Mouse (Mus musculus) gastrocnemius, postnatal 10 days (tissue): Measurements from ENCODE around the gene Slc9a1. TPM values are rescaled to one million over a fixed set of nuclear protein-coding genes. Genes with fewer than 3 reads are reported as not detected.

ENCODE experiments used
- DNase-seq: peaks from one replicate; pipeline ENCODE4 v3.0.0; 2021; ENCODE audit warnings: mixed read lengths
- total RNA-seq, 2 experiments: library from RNA; stranded (reverse); gene quantifications; 2 replicates each; pipeline ENCODE4 v1.2.3; 2021

Slc9a1 gene
- total RNA-seq, 2 experiments from 2014 or later: 17.0 to 22.7 TPM

DNA sequence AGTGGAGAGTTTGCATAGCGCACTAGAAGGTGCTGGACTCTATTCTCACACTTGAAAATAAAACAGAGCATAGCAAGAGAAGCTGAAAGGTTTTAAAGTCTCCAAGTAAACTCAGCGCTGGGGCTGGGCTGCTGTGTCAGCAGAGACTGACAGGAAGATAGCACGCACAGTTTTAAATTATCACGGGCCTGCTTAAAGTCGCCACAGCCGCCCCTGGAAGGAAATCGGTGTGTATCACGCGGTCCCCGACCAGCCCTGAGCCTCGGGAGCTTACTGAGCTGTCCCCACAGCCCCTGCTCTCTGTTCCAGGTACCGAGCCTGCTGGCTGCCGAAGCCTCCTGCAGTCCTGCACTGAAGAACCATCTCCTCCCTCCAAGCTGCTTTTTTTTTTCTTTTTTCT, 32.5 kb downstream of the Slc9a1 start:
- DNase-seq: no peak

DNA sequence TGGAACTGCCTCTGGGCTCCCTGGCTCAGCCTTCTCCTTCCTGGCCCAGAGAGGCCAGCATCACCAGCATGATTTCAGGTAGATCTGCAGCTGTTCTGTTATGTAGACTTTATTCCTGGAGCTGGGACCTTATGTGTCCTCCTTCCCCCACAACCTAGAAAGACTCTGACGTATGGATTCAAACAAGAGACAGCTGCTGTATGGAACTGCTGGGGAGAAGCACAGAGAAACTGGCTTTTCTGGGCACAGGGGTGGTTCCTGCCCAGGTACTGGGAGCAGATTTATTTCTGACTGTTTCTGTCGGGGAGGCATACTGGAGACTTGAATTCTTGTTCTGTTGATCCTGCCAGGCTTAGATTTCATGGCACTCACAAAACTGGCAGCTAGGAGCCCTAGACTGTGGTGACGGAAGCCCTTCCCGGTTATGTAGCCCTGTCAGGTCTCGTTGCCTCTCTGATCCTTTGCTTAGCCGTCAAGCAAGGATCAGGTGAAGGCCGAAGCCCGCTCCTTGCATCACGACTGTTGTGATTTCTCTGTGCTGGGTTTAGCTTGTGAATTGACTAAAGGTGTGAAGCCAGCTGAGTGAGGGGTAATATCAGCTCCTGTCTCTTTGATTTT, 34.2 kb downstream of the Slc9a1 start:
- DNase-seq: no peak

DNA sequence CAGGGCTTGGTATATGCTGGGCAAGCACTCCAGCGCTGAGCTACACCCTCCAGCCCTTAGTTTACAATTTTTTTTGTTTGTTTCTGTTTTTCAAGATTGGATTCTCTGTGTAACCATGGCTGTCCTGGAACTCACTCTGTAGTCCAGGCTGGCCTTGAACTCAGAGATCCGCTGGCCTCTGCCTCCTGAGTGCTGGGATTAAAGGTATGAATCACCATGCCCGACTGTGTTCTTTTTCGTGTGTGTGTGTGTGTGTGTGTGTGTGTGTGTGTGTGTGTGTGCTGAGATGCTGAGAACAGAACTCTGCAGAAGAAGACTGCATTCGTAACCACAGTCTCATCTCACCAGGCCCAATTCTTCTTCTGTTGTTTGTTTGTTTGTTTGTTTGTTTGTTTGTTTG, 34.8 kb downstream of the Slc9a1 start:
- no peak for DNase-seq

DNA sequence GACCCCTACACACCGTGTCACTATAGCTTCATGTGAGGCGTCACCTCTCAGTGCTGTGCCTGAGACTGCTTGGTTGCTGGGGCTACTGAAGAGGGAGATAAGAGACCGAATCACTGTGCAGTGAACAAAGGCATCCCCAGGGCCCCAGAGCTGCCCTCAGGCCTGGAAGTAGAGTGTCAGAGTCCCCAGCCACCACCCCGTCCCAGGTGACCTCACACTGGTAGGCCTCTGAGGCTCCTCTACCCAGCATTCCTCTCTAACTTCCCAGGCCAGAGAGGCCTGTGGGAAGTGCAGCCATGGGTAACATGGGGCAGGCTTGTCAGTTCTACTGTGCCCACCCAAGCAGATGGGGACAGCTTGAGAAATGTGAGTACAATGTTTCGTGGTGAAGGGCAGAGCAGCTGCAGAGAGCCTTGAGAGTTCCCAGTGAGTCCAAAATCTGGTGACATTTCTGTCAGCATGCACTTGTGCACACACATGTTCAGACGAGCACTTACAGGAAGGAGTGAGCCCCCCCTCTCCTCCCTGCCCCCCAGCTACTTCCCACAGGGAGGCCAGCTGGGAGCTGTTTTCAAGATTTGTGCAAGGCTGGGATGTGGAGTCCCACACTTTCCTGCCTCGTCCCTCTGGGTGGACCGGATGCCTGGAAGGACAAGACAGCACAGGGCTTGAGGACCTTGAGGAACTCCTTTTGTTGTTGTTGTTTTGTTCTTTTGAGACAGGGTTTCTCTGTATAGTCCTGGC, 37.0 kb downstream of the Slc9a1 start:
- DNase-seq: no peak

DNA sequence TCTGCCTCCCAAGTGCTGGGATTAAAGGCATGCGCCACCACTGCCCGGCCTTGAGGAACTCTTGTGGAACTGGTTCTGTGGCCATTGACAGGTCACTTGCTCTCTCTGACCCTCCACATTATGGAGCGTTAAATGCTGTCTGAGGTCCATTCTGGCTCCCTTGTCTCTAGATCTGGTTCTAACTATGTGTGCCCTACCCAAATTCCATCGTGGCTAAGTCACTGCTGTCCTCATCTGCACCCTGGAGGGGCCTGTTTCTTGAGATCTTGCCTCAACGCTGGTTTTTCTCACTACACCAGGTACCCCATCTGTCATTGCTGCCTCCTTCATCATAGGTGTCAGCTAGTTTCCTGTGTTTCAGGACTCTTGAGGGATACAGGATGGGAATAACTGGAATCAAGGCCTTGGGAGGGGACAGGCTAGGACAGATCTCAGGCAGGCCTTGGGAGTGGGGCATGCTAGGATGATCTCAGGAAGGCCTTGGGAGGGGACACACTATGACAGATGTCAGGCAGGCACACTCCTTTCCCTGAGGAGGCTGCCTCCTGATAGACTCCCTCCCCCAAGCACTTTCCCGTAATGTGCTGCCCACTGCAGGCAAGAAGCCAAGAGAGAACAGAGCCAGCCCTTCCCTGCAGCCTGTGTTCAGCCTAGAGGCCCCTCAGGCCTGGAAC, 37.7 kb downstream of the Slc9a1 start:
- no peak for DNase-seq

DNA sequence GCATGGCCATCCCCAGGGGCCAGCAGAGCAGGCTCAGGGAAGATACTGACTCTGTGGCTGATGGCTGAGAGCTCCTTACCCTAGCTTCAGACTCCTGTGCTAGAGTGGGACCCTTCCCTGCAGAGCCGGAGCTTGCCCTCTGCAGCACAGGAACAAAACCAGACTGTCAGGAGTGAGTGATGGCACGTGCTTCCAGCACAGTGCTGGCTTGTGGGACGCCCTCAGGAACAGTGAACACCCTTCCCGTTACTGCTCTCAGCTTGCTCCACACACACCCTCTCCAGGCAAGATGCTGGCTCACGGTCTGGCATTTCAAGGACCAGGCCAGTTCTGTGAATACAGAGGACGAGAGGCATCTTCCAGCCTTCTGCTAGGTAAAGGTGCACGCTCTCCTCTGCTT, 38.5 kb downstream of the Slc9a1 start:
- no peak for DNase-seq

DNA sequence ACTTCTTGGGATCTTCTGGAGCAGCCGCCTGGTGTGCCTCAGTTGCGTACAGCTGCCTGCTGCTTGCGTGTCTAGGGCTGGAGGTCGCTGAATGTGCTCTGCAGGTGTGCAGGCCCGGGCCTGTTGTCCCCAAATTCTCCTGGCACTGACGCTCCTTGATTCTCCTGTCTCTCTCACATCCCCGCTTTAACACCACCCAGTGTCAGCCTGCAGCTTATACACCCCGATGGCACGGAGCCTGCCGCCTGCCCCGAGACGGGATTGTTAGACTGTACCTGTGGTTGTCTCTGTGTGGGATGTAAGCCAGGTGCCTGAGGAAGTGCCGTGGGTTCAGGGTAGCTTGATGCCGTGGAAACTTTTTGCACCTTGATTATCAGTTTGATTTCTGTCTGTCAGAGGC, 41.5 kb downstream of the Slc9a1 start:
- no peak for DNase-seq

DNA sequence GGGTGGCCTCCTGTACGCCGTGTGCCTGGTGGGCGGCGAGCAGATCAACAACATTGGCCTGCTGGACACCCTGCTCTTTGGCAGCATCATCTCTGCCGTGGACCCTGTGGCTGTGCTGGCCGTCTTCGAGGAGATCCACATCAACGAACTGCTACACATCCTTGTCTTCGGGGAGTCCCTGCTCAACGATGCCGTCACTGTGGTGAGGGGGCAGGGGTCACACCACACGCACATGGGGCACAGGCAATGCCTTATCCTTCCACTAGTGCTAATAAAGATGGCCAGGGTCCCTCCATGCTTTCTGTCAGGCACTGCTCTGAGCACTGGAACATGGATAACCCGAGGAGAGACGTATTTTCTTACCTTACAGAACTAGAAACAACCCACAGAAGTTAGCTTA, 42.6 kb downstream of the Slc9a1 start:
- DNase-seq: no peak

DNA sequence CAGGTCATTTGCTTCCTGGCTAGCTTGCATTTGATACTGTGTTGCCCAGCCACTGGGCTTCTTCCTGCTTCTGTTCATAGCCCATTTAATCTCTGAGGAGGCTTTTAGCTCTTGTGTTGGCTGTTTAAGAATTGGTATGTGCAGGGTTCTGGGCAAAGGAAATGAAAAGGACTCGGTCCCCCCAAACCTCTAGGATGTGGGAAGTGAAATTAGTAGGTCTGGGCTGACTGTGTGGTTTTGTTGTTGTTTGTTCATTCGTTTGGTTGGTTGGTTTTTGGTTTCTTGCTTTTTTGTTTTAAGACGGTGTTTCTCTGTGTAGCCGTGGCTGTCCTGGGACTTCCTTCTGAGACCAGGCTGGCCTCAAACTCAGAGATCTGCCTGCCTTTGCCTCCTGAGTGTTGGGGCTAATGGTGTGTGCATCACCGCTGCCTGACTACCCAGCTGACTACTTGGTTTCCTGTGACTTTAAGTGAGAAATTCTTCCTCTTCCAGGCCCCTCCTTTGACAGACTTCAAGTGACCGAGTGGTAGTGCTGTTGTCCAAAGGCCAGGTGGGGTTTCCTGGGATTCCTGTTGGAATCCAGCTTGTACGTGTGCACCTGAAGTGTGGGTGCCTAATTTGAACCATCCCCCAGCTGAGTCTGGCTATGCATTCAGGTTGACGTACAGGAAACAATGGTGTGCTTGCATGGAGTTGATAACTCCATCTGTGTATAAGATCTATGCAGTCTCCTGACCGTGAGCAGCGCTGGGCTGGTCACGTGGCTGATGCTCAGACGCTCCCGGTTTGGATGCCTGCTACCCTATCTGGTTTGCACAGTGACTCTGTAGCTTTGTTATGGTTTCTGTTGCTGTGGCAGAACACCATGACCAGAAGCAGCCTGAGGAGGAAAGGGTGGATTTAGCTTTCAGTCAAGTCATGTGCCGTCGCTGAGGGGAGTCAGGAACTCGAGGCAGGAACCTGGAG, 43.4 kb downstream of the Slc9a1 start:
- no peak for DNase-seq

DNA sequence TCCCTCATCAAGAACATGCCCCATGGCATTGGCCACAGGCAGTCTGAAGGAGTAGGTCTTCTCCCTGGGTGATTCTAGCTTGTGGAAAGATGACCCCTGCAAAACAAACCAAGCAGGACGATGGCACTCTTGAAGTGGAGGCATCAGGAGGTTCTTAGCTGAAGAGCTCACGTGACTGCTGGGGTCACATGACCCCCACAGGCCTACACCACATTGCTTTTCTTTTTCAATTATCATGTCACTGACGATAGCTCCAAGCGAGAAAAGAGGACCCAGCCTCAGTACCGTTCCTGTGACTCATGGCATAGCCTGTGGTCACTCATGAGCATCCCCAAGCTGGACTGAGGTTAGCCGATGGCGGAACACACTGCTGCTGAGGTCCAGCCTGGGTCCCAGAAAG, 44.1 kb downstream of the Slc9a1 start:
- DNase-seq: no peak

DNA sequence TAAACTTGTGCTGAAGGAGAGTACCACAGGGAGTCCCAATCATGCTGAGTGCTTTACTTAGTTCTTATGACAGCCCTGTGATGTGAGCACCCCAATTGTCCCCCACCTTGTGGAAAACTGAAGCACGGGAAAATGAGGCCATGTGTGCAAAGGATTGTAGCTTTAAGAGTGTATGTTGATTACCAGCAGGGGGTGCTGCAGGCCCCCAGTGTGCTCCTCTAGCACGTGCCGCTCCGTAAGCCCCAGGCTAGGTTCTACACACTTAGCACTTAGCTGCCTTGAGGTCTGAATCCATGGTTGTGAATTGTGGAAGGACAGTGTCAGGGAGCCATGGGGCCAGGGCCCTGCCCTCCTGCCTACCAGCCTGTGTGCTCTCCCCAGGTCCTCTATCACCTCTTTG, 45.4 kb downstream of the Slc9a1 start:
- no peak for DNase-seq

DNA sequence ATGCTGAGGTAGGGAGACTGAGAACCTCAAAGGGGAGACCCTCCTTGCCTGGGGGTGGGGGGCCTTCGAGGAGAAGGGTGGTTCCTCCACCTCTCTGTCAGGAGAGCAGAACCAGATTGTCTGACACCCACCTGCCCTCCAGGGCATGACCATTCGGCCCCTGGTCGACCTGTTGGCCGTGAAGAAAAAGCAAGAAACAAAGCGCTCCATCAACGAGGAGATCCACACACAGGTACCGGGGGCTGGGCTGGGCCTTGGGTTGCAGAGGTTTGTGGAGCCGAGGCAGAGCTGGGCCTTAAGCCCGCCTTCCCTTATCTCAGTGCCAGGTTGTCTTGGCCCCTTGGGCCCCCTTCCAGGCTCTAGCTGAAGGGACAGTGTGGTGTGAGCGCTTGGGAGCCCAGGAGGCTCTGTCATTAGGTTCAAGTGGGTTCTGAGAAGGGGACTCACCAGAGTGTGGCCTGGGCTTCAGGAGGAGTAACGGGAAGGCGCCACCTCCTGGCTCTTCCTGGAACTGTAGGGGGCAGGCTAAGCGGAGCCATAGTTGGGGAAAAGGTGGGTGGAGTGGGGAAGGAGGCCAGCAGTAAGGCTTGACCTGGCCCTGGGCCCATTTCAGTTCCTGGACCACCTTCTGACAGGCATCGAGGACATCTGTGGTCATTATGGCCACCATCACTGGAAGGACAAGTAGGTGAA, 50.0 kb downstream of the Slc9a1 start:
- peak; percentile 85 for DNase-seq

DNA sequence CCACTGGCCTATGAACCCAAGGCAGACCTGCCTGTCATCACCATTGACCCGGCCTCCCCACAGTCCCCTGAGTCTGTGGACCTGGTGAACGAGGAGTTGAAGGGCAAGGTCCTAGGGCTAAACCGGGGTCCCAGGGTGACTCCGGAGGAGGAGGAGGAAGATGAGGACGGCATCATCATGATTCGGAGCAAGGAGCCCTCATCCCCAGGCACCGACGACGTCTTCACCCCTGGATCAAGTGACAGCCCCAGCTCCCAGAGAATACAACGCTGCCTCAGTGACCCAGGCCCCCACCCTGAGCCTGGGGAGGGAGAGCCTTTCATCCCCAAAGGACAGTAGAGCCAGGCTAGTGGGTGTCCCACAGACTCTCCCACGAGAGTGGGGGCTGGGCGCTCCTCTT, 52.5 kb downstream of the Slc9a1 start:
- DNase-seq: no peak

DNA sequence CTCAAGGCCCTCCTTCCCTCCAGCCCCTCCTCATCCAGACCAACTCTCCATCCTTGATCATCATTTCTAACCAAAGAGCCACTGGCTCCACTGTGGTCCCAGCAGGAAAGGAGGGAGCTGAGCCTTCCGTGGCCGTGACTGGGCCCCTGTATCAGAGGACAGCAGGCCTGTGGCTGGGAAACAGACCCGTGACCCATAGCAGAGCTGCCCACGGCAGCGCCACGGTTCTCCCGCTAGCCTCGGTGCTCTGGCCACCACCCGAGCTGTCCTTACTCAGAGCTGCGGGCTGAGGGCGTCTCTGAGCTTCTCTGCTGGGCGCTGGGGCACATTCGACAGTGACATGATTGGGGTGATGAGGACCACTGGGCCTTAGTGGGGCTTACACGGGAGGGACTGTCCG, 53.1 kb downstream of the Slc9a1 start:
- no peak for DNase-seq

DNA sequence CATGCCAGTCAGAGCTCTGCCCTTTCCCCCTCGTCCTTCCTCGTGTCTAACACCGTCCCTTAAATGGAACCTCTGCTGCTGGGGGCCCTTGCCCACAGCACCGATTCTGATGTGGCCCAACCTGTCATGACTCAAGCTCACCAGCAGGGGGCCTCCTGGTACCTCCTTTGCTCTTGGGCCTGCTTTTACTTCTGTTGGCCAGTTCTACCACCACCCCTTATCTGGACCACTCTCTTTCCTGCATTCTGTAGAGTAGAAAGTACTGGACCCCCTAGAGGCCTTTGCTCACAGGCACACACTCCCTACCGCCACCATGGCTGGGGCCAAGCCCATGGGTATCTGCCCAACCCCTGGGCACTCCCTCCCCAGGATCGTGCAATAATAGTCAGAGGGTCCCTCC, 53.6 kb downstream of the Slc9a1 start:
- peak; percentile 59 for DNase-seq

DNA sequence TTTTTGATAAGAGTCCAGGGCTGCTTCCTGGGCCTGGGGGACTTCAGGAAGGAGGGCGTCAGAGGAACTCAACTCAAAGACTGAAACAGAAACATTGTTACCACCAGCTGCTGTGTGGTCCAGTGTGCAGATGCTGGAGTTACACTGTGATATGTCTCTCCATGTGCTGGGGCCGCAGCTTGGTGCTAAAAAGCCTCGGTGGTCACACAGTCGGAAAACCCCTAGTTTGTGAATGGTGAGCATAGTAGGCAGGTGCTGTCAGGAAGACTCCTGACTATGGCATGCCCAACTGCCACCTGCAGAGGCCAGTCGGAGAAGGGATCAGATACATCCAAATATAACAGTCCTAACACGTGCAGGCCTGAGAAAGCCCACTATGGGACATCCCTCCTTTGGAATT, 54.2 kb downstream of the Slc9a1 start:
- DNase-seq: no peak

DNA sequence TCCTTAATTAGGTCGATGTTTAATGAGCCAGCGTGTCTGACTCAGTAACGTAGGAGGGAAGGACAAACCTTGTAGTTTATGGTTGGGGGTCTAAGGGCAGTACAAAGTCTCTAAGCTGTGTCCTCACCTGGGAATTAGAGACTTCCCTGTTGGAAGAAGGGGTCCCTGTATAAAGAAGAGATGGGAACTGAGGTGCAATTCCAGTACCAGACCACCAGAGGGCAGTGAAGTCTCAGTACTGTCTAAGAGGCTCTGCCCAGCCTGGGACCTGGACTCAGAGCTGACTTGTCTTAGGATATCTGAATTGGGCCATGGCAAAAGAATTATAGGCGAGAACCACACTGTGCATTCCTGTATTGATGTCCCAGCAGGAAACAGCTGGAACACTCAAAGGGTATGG, 54.6 kb downstream of the Slc9a1 start:
- DNase-seq: peak; percentile 62

DNA sequence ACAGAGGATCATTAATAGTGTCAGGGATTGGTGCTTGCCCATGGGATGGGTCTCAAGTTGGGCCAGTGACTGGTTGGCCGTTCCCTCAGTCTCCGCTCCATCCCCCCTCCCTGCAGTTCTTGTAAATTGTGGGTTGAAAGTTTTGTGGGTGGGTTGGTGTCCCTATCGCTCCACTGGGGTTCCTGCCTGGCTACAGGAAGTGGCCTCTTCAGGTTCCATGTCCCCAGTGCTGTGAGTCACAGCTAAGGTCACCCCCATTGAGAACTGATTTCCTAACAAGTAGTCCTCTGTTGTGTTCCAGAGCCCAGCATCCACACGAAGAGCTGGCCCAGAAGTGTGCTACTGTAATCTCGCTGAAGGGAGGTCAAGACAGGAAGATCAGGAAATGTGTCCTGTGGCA, 56.6 kb downstream of the Slc9a1 start:
- no peak for DNase-seq

DNA sequence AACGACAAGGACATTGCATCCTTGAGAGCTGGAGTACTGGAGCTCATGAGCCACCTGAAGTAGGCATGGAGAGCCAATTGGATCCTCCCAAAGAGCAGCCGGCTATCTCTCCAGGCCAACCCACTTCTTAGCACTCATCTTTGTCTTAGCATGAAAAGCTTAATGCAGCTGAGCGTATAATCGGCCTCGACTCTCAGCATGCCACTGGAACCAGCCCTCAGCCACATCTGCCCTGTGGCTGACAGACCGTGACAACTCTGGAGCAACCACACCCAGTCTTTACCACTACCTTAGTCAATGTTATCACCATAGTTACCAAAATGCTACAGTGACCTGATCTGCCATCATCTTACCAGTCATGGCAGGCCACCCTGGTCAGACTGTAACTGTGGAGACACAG, 62.0 kb downstream of the Slc9a1 start:
- DNase-seq: no peak

DNA sequence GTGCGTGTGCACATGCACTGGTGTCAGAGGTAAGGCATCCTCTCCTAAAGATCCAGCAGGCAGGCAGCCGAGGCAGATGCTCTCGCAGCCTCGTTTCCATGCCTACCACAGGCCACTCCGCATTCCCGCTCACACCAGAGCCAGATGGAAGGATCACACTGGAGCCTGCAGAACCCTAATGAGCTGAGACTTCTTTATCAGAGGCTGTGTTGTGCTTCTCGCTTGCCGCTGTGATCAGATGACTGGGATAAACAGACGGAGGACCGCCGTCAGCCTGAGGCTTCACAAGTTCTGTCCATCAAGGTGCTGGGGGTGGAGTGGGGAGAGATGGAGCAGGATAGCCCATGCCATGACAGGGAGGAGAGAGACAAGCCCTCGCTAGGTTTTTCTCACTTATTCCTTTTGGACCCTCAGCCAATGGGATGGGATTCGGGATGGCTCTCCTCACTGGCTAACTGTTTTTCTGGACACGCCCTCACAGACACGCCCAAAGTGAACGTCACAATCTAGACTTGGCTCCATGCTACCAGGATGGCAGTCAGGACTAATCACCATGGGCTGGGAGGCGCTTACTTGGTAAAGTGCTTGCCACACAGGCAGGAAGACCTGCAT, 63.2 kb downstream of the Slc9a1 start:
- DNase-seq: no peak

DNA sequence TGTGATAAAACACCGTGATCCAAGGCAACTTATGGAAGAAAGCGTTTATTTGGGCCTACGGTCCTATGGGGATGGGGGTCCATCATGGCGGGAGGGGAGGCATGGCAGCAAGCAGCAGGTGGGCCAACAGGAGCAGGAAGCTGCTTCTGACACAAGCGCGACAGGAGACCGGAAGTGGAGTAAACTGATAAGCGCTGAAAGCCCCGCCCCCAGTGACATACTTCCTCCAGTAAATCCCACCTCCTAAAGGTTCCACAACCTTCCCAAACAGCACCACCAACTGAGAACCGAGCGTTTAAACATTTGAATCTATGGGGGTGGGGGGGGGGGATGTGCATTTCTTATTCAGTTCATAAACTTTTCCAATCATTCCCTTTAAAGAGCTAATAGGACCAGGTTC, 66.4 kb downstream of the Slc9a1 start:
- DNase-seq: no peak
